Mouse (Mus musculus) frontal cortex, postnatal 36 days (tissue): ENCODE measurements around the gene Aldob.

Experiments
- DNase-seq, 2 experiments: peaks; one replicate each; pipeline ENCODE4 v3.0.0; 2022; ENCODE audit warnings: low spot score in 2 of 2

The Aldob gene

DNA sequence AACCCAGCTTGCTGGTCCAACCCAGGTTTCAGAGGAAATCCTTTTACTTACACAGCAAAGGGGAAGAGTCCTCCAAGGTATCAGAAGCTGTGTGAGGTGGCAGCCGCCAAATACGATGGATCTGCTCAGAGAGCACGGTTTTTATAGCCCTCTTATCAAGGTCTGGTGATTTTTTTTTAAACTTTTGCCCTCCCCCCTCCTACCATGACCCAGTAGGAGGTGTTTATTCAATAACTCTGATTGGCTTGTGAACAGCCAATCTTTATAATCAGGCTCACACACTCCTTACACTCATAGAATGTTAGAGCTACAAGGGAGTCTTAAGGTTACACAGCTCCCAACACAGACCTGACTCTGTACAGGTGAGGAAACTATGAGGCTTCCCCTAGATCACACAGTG is at the start of gene Aldob:
TSS of gene Aldob (minus strand) at position 164 of the 400 bp plus-strand sequence.
- DNase-seq = no peak

DNA sequence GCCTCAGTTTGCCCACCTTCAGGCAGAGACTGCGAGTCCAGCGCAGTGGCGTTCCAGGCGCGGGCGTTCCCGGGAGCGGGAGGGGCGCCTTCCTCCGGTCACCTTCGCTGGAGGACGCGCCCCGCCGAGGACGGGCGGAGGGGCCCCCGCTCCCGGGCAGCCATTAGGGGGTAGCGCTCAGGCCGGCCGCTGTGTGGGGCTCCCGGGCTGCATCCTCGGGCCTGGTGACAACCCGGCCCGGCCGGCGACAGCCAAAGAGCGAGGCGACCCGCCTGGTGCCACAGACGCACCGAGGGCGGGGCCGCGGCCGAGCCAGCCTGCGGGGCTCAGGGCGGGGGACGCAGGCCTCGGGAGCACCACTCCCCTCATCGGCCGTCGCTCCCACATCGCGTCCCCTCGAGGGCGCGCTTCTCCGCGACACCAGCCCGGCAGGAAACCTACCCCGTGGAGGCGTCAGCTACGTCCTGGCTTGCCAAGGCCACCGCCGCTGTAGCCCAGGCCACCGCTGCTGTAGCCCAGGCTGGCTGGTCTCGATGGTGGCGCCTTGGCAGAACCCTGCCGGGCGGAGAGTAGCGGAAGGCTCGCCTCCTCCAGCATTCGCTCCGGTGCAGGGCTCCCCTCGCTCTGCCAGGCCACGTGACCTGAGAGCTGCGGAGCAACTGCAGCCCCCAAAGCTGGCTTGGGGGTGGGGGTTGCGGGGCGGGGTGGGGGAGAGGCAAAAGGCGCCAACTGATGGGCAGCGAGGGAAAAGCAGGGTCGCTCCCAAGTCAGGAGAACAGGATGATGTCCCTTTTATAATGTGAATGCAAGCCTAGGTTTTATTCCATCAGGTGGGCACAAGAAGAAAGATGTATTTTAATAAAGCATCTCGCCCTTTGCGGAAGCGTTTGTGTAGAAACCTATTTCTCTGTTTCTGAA is 48.1 kb upstream of the Aldob start, which contains the start of gene Tmem246:
TSS of gene Tmem246 (minus strand) at position 694 of the 918 bp plus-strand sequence.
- DNase-seq = peak; percentile 70 to 77

DNA sequence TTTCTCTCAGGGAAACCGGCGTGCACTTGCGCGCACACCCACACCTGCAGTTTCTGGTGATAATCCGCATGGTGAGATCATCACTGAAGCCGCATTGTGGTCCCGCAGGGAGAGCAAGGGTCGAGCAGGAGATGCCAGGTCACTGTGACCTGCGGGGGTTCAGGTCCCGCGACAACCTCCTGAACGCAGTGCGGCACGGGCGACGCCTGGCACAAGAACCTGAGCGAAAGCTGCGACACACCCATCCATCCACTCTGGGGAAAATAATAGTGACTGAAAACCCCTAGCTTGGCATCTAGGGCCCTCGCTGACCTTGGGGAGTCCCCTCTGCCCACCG is 47.5 kb upstream of the Aldob start:
- DNase-seq = peak; percentile 64 to 67

DNA sequence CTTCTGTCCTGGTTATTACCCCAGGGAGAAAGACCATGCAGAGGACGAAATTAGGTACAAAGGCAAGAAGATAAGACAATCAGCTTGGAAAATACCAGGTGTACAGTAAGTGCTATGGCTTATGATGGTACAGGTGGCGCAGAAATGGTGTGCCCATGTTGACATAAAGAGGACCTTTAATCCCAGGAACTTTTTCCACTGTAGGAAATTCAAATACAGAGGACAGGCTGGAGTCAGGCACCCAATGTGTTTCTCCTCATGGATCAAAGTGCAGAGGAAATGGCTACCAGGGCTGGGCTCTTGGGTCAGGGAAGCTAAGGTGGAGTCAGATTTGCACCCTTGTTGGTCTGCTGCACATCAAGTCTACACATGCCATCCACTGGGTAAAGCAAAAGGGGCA is 40.8 kb upstream of the Aldob start:
- DNase-seq = no peak

GRCm38 (mm10) chr4:49586811-49587210 is 37.5 kb upstream of the Aldob start:
- no peak for DNase-seq

- no peak for DNase-seq
Measured at GRCm38 (mm10) chr4:49585524-49586101, 36.3 kb upstream of the Aldob start.

DNA sequence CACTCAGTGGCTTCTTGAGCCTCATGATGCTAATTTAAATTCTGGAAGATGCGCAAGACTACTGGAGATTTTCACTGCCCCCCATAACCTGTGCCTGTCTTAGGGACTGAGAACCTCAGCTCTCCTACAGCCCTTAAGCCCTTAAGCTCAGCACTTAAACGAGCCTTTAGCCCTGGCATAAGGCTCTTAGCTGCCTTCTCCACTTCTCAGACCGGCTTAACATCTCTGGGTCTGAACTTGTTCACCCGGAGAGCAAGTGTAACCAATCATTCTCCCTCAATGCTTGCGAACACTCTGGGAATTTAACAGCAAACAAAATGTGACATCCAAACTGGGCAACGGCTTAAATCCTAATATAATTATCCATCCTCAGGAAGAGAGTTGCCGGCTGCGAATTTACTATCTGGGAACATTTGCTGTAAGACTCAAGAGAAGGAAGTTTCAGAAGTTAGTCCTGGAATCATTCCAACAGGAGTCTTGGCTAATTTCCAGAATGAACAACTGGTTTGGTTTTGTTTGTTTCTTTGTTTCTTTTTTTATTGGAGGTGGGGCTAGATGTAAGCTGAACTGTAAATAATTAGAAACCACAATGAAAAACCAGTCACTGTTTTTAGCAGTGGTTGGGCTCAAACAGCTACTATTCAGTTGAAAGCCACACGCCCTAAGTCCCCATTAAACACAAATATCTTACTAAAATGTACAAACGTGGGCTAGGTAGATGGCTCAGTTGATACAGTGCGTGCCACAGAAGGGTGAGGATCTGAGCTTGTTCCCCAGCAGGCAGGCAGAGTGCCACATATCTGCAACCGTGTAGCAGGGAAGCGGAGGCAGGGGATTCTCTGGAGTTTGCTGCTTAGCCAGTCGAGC is 34.9 kb upstream of the Aldob start:
- no peak for DNase-seq

DNA sequence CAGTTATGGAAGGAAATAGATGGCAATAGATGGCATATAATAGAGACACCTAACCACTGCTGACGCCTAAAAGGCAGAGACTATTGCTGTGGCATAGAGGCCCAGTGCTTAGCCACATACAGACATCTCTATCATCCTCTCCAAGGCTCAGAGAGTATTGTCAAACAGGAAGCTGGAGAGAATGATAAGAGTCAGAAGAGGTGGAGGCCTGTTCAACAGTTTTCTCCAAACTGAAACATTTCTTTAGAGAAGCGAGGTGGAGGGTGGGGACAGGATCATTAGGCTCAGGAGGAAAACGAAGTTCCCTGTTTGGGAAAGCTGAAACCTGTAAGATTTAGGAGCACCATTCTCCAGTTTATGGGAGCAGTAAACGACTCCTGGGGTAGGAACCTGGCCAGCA is 31.9 kb upstream of the Aldob start:
- no peak for DNase-seq

- DNase-seq = no peak
Measured at GRCm38 (mm10) chr4:49572194-49572593, 22.8 kb upstream of the Aldob start.

DNA sequence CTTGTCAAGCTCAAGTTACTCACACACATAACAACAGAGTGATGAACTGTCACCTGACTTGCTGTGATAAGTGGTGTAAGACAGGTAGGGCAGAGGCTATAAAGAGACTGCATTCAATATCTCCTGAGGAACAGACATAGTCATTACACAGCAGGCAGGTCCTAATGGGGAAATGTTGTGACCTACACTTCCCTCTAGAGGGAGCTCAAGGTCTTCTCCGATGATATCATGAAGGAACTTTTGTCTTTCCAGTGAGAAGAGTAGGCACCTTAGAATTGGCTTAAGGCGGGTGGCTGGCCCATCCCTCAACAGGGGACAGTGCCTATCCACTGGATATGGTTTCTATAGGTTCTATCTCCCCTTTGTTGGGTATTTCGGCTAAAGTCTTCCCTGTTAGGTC is 18.3 kb upstream of the Aldob start:
- DNase-seq = peak; percentile 46 to 85

- peak in 1 of 2 experiments; percentile 31 for DNase-seq
Measured at GRCm38 (mm10) chr4:49559915-49560772, 10.8 kb upstream of the Aldob start.

DNA sequence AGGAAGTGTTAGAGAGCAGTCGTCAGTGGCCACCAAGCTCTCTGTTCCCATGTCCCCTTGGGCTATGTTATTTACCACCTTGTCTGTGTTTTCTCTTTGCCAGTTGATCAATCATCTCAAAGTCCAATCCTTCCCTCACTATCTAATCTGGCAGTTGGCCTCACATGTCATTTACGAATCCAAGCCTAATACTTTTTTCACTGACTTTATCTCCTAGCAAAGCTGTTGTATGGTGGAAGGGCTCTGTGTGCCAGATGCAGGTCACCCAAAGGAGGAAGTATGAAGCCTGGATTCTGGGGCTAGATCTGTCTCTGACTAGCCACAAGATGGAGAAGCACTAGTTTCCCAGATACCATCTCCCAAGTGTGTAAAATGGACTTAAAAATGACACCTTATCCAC is 8.8 kb upstream of the Aldob start:
- no peak for DNase-seq

GRCm38 (mm10) chr4:49557375-49557774 is 8.0 kb upstream of the Aldob start:
- DNase-seq = no peak

- DNase-seq = no peak
Measured at GRCm38 (mm10) chr4:49553380-49553779, 4.0 kb upstream of the Aldob start.

GRCm38 (mm10) chr4:49547544-49548219 is 1.7 kb downstream of the Aldob start:
- no peak for DNase-seq

DNA sequence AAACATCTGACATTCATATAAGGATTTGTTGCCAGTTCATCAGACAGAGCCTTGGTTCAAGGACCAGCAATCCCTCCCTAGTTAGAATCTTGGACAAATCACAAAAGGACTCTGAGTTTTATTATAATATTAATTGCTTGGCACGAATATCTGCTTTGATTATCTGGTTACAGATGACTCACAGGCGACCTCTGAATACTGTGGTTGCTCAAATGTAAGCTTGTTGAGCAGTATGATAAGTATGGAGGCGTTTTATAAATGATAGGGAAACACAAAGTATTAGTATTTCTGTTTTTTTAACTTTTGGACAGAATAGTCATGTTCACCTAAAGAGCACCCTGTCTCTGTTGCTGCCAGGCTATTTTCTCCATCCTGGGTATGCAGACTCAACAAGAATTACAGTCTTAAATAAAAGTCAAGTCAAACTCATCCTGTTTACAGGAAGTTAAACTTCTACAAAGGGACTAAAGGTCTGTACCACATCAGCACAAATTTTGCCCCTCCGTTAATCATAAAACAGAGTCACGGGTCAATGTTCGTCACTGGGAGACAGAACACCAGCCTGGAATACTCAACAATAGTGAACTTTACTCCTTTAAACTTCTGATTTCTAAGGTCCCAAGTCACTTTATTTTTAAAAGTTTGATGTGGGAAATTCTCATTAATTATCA is 2.3 kb downstream of the Aldob start:
- DNase-seq = no peak

DNA sequence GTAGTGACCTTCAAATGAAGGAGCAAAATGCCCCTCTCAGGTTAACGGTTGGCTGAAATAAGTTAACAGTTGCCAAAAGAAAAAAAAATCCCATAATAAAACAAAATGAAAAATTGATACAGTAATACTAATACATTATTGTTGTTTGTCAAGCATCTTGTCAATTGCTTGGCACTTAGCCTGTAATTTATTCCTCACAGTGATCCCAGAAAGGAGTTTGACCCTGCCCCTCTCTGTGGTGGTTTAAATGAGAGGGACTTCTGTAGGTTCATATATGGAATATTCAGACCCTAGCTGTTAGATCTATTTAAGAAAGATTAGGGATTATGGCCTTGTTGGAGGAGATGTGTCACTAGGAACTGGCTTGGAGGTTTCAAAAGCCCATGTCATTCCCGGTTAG is 3.3 kb downstream of the Aldob start:
- no peak for DNase-seq

DNA sequence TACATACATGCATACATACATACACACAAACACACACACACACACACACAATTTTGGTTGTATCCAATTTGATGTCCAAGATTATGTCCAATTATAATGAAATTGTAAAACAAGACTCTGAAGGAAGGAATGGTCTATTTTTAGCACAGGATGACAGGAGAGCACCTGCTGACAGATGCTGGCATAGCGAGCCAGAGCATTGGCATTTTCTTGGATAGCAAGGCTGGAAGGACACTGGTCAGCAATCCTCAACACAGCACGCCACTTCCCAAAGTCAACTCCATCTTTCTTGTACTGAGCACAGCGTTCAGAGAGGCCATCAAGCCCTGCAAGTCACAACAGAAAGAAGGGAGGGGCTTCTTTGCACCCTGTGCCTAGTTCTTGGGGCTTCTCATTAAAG is 8.4 kb downstream of the Aldob start:
- no peak for DNase-seq

- peak in 1 of 2 experiments; percentile 14 for DNase-seq
Measured at GRCm38 (mm10) chr4:49539665-49540064, 9.7 kb downstream of the Aldob start.

- no peak for DNase-seq
Measured at GRCm38 (mm10) chr4:49536671-49537070, 12.7 kb downstream of the Aldob start.
